Mouse (Mus musculus) limb, embryonic 14.5 days (tissue): Measurements from ENCODE around the gene Ubxn6. TPM values are rescaled to one million over a fixed set of nuclear protein-coding genes. Genes with fewer than 3 reads are reported as not detected.

Experiments used
- ATAC-seq: fragments of 200-750 bp; cut with Nextera tagmentation; 2 replicates; pipeline ENCODE4 v1.8.0; 2017; ENCODE audit warnings: low read depth, moderate number of reproducible peaks, moderate TSS enrichment; ENCODE audit not compliant: low FRiP score
- DNase-seq: peaks from one replicate; pipeline ENCODE4 v3.0.0-alpha.2; 2015; ENCODE audit warnings: low spot score
- H3K27ac ChIP-seq: fragments of 300-500 bp; sonication (generic); replicated peaks from 2 replicates; pipeline ENCODE4 v1.5.1; 2014; ENCODE audit warnings: low read depth, mild to moderate bottlenecking, low read length, moderate library complexity, mixed read lengths
- H3K27me3 ChIP-seq: fragments of 300-500 bp; sonication (generic); 2 replicates; pipeline ENCODE4 v1.6.1; 2014; ENCODE audit warnings: low read length, mixed read lengths; ENCODE audit not compliant: control insufficient read depth, insufficient read depth
- H3K36me3 ChIP-seq: fragments of 300-500 bp; sonication (generic); 2 replicates; pipeline ENCODE4 v1.6.1; 2014; ENCODE audit warnings: mild to moderate bottlenecking, low read length, moderate library complexity, mixed read lengths; ENCODE audit not compliant: control insufficient read depth, insufficient read depth
- H3K4me1 ChIP-seq: fragments of 300-500 bp; sonication (generic); 2 replicates; pipeline ENCODE4 v1.6.1; 2014; ENCODE audit warnings: antibody characterized with exemption, low read length, mixed read lengths; ENCODE audit not compliant: control insufficient read depth, insufficient read depth
- H3K4me2 ChIP-seq: fragments of 300-500 bp; sonication (generic); replicated peaks from 2 replicates; pipeline ENCODE4 v1.6.1; 2014; ENCODE audit warnings: low read depth, mild to moderate bottlenecking, low read length, moderate library complexity; ENCODE audit not compliant: severe bottlenecking
- H3K4me3 ChIP-seq: fragments of 300-500 bp; sonication (generic); replicated peaks from 2 replicates; pipeline ENCODE4 v1.5.1; 2014; ENCODE audit warnings: low read length
- H3K9ac ChIP-seq: fragments of 300-500 bp; sonication (generic); 2 replicates; pipeline ENCODE4 v1.6.1; 2014; ENCODE audit warnings: mild to moderate bottlenecking, low read depth, low read length, moderate library complexity; ENCODE audit not compliant: severe bottlenecking
- H3K9me3 ChIP-seq: fragments of 300-500 bp; sonication (generic); 2 replicates; pipeline ENCODE4 v1.6.1; 2016; ENCODE audit warnings: low read length; ENCODE audit not compliant: control insufficient read depth
- POLR2A ChIP-seq: fragments of 200-500 bp; IDR thresholded peaks from 2 replicates; pipeline ENCODE4 v1.8.0; 2012; ENCODE audit warnings: inconsistent platforms, mild to moderate bottlenecking, moderate library complexity, borderline replicate concordance; ENCODE audit not compliant: insufficient read depth, insufficient read length; ENCODE audit errors: extremely low read depth
- WGBS: fragments of 180-500 bp; shearing (Covaris S2); extraction: QIAGEN DNeasy Blood & Tissue Kit; methylation state at CpG from one replicate; pipeline ENCODE4 v1.1.7; 2014; 5-methylcytosine and 5-hydroxymethylcytosine counted together
- polyA plus RNA-seq, 2 experiments: library from polyadenylated mRNA; depleted of rRNA in 1 of 2; stranded (reverse) in 1 of 2; unstranded in 1 of 2; fragments of >200 nt; fragmentation: Nextera tagmentation in 1 of 2; extraction: Ambion mirVana in 1 of 2; gene quantifications; 2 replicates each; pipeline versions ENCODE4 v1.2.1 to v1.2.3; 2012 to 2014

Ubxn6 gene
- polyA plus RNA-seq, 2 experiments: 36.4 to 61.9 TPM

GRCm38 (mm10) chr17:56020400-56021084, 54.3 kb downstream of the Ubxn6 start:
- ATAC-seq (no peak), DNase-seq (no peak)
- no peak for TF ChIP-seq POLR2A
- no peaks in the 10 kb centered on the region for H3K9me3 ChIP-seq
- no peaks in the 10 kb centered on the region for H3K4me1 ChIP-seq
- no peak overlapping the region for H3K27ac ChIP-seq
- H3K4me2 ChIP-seq: no peak overlapping the region
- H3K4me3 ChIP-seq: no peak overlapping the region
- H3K9ac ChIP-seq: no peak overlapping the region
- WGBS: 95% methylated on average over 6 of the region's 6 CpGs
- H3K36me3 ChIP-seq: peaks cover 63% of the 10 kb centered on the region
- H3K27me3 ChIP-seq: no peaks in the 10 kb centered on the region

- no peak for DNase-seq
- no peak for ATAC-seq
- H3K4me1 ChIP-seq: no peaks in the 10 kb centered on the region
- no peak overlapping the region for H3K4me3 ChIP-seq
- H3K9me3 ChIP-seq: no peaks in the 10 kb centered on the region
- H3K9ac ChIP-seq: no peak overlapping the region
- H3K27ac ChIP-seq: no peak overlapping the region
- TF ChIP-seq POLR2A: no peak
- H3K4me2 ChIP-seq: no peak overlapping the region
- H3K27me3 ChIP-seq: no peaks in the 10 kb centered on the region
- peaks cover 70% of the 10 kb centered on the region for H3K36me3 ChIP-seq
- 71% methylated on average over 20 of the region's 20 CpGs for WGBS
These were observed 56.3 kb downstream of the Ubxn6 start for GRCm38 (mm10) chr17:56018347-56019131.

GRCm38 (mm10) chr17:56017848-56018247, 57.0 kb downstream of the Ubxn6 start:
- no peak for TF ChIP-seq POLR2A
- no peaks in the 10 kb centered on the region for H3K27me3 ChIP-seq
- no peaks in the 10 kb centered on the region for H3K4me1 ChIP-seq
- H3K36me3 ChIP-seq: peaks cover 73% of the 10 kb centered on the region
- no peak overlapping the region for H3K9ac ChIP-seq
- WGBS: 88% methylated on average over 7 of the region's 7 CpGs
- DNase-seq: no peak
- H3K4me2 ChIP-seq: no peak overlapping the region
- no peak for ATAC-seq
- no peaks in the 10 kb centered on the region for H3K9me3 ChIP-seq
- no peak overlapping the region for H3K27ac ChIP-seq
- no peak overlapping the region for H3K4me3 ChIP-seq

Other genes starting within 250 kb of the Ubxn6 start
- 2.1 and 3.5 TPM in 2 replicates for gene Zfp119a, start 196.1 kb downstream of the Ubxn6 start, polyA plus RNA-seq (2012; rRNA removed)
- 10.3 and 11.4 TPM in 2 replicates for gene Zfp119a, start 196.1 kb downstream of the Ubxn6 start, polyA plus RNA-seq (2014; fragmentation: Nextera tagmentation; extraction: Ambion mirVana)
- 5.3 and 7.6 TPM in 2 replicates for gene Zfp959, start 182.9 kb downstream of the Ubxn6 start, polyA plus RNA-seq (2012; rRNA removed)
- gene Zfp959, start 182.9 kb downstream of the Ubxn6 start, polyA plus RNA-seq (2014; fragmentation: Nextera tagmentation; extraction: Ambion mirVana): 11.1 and 12.1 TPM in 2 replicates
- 1.9 and 3.5 TPM in 2 replicates for gene Zfp119b, start 125.5 kb downstream of the Ubxn6 start, polyA plus RNA-seq (2012; rRNA removed)
- gene Zfp119b, start 125.5 kb downstream of the Ubxn6 start, polyA plus RNA-seq (2014; fragmentation: Nextera tagmentation; extraction: Ambion mirVana): 7.1 and 8.3 TPM in 2 replicates
- 2.3 and 2.8 TPM in 2 replicates for gene Ebi3, start 122.4 kb downstream of the Ubxn6 start, polyA plus RNA-seq (2012; rRNA removed)
- 1.7 and 2.2 TPM in 2 replicates for gene Ebi3, start 122.4 kb downstream of the Ubxn6 start, polyA plus RNA-seq (2014; fragmentation: Nextera tagmentation; extraction: Ambion mirVana)
- gene Yju2, start 115.9 kb downstream of the Ubxn6 start, polyA plus RNA-seq (2012; rRNA removed): 9.3 and 13.3 TPM in 2 replicates
- gene Yju2, start 115.9 kb downstream of the Ubxn6 start, polyA plus RNA-seq (2014; fragmentation: Nextera tagmentation; extraction: Ambion mirVana): 16.7 and 19.2 TPM in 2 replicates
- 58.0 and 77.5 TPM in 2 replicates for gene Shd, start 104.6 kb downstream of the Ubxn6 start, polyA plus RNA-seq (2012; rRNA removed)
- 25.8 and 33.7 TPM in 2 replicates for gene Shd, start 104.6 kb downstream of the Ubxn6 start, polyA plus RNA-seq (2014; fragmentation: Nextera tagmentation; extraction: Ambion mirVana)
- gene Fsd1, start 88.5 kb downstream of the Ubxn6 start, polyA plus RNA-seq (2012; rRNA removed): 27.5 and 29.4 TPM in 2 replicates
- 14.2 and 18.7 TPM in 2 replicates for gene Fsd1, start 88.5 kb downstream of the Ubxn6 start, polyA plus RNA-seq (2014; fragmentation: Nextera tagmentation; extraction: Ambion mirVana)
- gene Stap2, start 69.4 kb downstream of the Ubxn6 start, polyA plus RNA-seq (2012; rRNA removed): 14.7 TPM in 2 replicates
- 14.4 and 18.7 TPM in 2 replicates for gene Stap2, start 69.4 kb downstream of the Ubxn6 start, polyA plus RNA-seq (2014; fragmentation: Nextera tagmentation; extraction: Ambion mirVana)
- gene Mpnd, start 69.3 kb downstream of the Ubxn6 start, polyA plus RNA-seq (2012; rRNA removed): 118 and 148 TPM in 2 replicates
- gene Mpnd, start 69.3 kb downstream of the Ubxn6 start, polyA plus RNA-seq (2014; fragmentation: Nextera tagmentation; extraction: Ambion mirVana): 101 and 114 TPM in 2 replicates
- gene Sh3gl1, start 38.4 kb downstream of the Ubxn6 start, polyA plus RNA-seq (2012; rRNA removed): 176 and 194 TPM in 2 replicates
- gene Sh3gl1, start 38.4 kb downstream of the Ubxn6 start, polyA plus RNA-seq (2014; fragmentation: Nextera tagmentation; extraction: Ambion mirVana): 166 and 178 TPM in 2 replicates
- 22.8 and 25.1 TPM in 2 replicates for gene Chaf1a, start 34.6 kb downstream of the Ubxn6 start, polyA plus RNA-seq (2012; rRNA removed)
- gene Chaf1a, start 34.6 kb downstream of the Ubxn6 start, polyA plus RNA-seq (2014; fragmentation: Nextera tagmentation; extraction: Ambion mirVana): 18.4 and 19.3 TPM in 2 replicates
- gene Hdgfl2, start 4.6 kb upstream of the Ubxn6 start, polyA plus RNA-seq (2012; rRNA removed): 82.3 and 118 TPM in 2 replicates
- 84.9 and 104 TPM in 2 replicates for gene Hdgfl2, start 4.6 kb upstream of the Ubxn6 start, polyA plus RNA-seq (2014; fragmentation: Nextera tagmentation; extraction: Ambion mirVana)
- 0.04 and 0.09 TPM in 2 replicates for gene Plin4, start 34.8 kb upstream of the Ubxn6 start, polyA plus RNA-seq (2012; rRNA removed)
- gene Plin4, start 34.8 kb upstream of the Ubxn6 start, polyA plus RNA-seq (2014; fragmentation: Nextera tagmentation; extraction: Ambion mirVana): 0.07 and 0.11 TPM in 2 replicates
- gene Plin5, start 42.6 kb upstream of the Ubxn6 start, polyA plus RNA-seq (2012; rRNA removed): not detected in 2 replicates
- 0.10 and 0.17 TPM in 2 replicates for gene Plin5, start 42.6 kb upstream of the Ubxn6 start, polyA plus RNA-seq (2014; fragmentation: Nextera tagmentation; extraction: Ambion mirVana)
- 0.27 and 0.29 TPM in 2 replicates for gene Lrg1, start 47.0 kb upstream of the Ubxn6 start, polyA plus RNA-seq (2012; rRNA removed)
- 0.43 and 0.51 TPM in 2 replicates for gene Lrg1, start 47.0 kb upstream of the Ubxn6 start, polyA plus RNA-seq (2014; fragmentation: Nextera tagmentation; extraction: Ambion mirVana)
- gene Sema6b, start 65.3 kb upstream of the Ubxn6 start, polyA plus RNA-seq (2012; rRNA removed): 10.5 and 13.4 TPM in 2 replicates
- gene Sema6b, start 65.3 kb upstream of the Ubxn6 start, polyA plus RNA-seq (2014; fragmentation: Nextera tagmentation; extraction: Ambion mirVana): 3.1 and 3.8 TPM in 2 replicates
- 9.3 and 10.3 TPM in 2 replicates for gene Tnfaip8l1, start 87.4 kb upstream of the Ubxn6 start, polyA plus RNA-seq (2012; rRNA removed)
- gene Tnfaip8l1, start 87.4 kb upstream of the Ubxn6 start, polyA plus RNA-seq (2014; fragmentation: Nextera tagmentation; extraction: Ambion mirVana): 11.6 and 11.7 TPM in 2 replicates
- 83.2 and 93.7 TPM in 2 replicates for gene Mydgf, start 108.9 kb upstream of the Ubxn6 start, polyA plus RNA-seq (2012; rRNA removed)
- 99.7 and 101 TPM in 2 replicates for gene Mydgf, start 108.9 kb upstream of the Ubxn6 start, polyA plus RNA-seq (2014; fragmentation: Nextera tagmentation; extraction: Ambion mirVana)
- 54.3 and 69.6 TPM in 2 replicates for gene Dpp9, start 143.9 kb upstream of the Ubxn6 start, polyA plus RNA-seq (2012; rRNA removed)
- 33.9 and 37.7 TPM in 2 replicates for gene Dpp9, start 143.9 kb upstream of the Ubxn6 start, polyA plus RNA-seq (2014; fragmentation: Nextera tagmentation; extraction: Ambion mirVana)
- 14.5 and 18.4 TPM in 2 replicates for gene Fem1a, start 181.8 kb upstream of the Ubxn6 start, polyA plus RNA-seq (2012; rRNA removed)
- gene Fem1a, start 181.8 kb upstream of the Ubxn6 start, polyA plus RNA-seq (2014; fragmentation: Nextera tagmentation; extraction: Ambion mirVana): 16.0 and 17.4 TPM in 2 replicates
- gene Ticam1, start 201.8 kb upstream of the Ubxn6 start, polyA plus RNA-seq (2012; rRNA removed): 12.5 and 16.5 TPM in 2 replicates
- 8.2 and 8.7 TPM in 2 replicates for gene Ticam1, start 201.8 kb upstream of the Ubxn6 start, polyA plus RNA-seq (2014; fragmentation: Nextera tagmentation; extraction: Ambion mirVana)
- gene Plin3, start 217.8 kb upstream of the Ubxn6 start, polyA plus RNA-seq (2012; rRNA removed): 41.0 and 44.1 TPM in 2 replicates
- gene Plin3, start 217.8 kb upstream of the Ubxn6 start, polyA plus RNA-seq (2014; fragmentation: Nextera tagmentation; extraction: Ambion mirVana): 90.1 and 90.3 TPM in 2 replicates
- not detected in 2 replicates for gene Arrdc5, start 225.3 kb upstream of the Ubxn6 start, polyA plus RNA-seq (2012; rRNA removed)
- gene Arrdc5, start 225.3 kb upstream of the Ubxn6 start, polyA plus RNA-seq (2014; fragmentation: Nextera tagmentation; extraction: Ambion mirVana): not detected in 2 replicates
- gene Uhrf1, start 228.3 kb upstream of the Ubxn6 start, polyA plus RNA-seq (2012; rRNA removed): 105 and 116 TPM in 2 replicates
- 89.0 and 93.9 TPM in 2 replicates for gene Uhrf1, start 228.3 kb upstream of the Ubxn6 start, polyA plus RNA-seq (2014; fragmentation: Nextera tagmentation; extraction: Ambion mirVana)